Mouse (Mus musculus): ENCODE measurements at regions not wholly inside any gene's neighbourhood (a gene's known extent, or its start where the extent isn't known, plus 50 kb on each side); places are given as distances from the start of the nearest gene placed in this dataset.

- Histone ChIP-seq H3K27ac (ENCODE audit: low read depth, low read length) (no peak overlapping the region), H3K9ac (replicated peaks; ENCODE audit: low read depth, low read length) (no peak overlapping the region), H3K4me2 (ENCODE audit: low read depth, low read length) (no peak overlapping the region), H3K4me3 (ENCODE audit: low read depth, low read length) (no peak overlapping the region), H3K27me3 (ENCODE audit: control insufficient read depth, insufficient read depth, low read length) (no peaks in the 10 kb centered on the region; the same call in 1 of the 2 replicates), H3K9me3 (ENCODE audit: control insufficient read depth, low read length) (no peaks in the 10 kb centered on the region), H3K4me1 (ENCODE audit: control insufficient read depth, insufficient read depth, low read length) (peaks cover 7% of the 10 kb centered on the region; the same call in 1 of the 2 replicates), H3K36me3 (ENCODE audit: control insufficient read depth, insufficient read depth, low read length) (no peaks in the 10 kb centered on the region)
- no peak for ATAC-seq (ENCODE audit: low read depth)
- WGBS = 31% methylated on average over 16 of the region's 16 CpGs
Observed at GRCm38 (mm10) chr2:72628626-72629470, 152.9 kb downstream of the Cdca7 start.

DNA sequence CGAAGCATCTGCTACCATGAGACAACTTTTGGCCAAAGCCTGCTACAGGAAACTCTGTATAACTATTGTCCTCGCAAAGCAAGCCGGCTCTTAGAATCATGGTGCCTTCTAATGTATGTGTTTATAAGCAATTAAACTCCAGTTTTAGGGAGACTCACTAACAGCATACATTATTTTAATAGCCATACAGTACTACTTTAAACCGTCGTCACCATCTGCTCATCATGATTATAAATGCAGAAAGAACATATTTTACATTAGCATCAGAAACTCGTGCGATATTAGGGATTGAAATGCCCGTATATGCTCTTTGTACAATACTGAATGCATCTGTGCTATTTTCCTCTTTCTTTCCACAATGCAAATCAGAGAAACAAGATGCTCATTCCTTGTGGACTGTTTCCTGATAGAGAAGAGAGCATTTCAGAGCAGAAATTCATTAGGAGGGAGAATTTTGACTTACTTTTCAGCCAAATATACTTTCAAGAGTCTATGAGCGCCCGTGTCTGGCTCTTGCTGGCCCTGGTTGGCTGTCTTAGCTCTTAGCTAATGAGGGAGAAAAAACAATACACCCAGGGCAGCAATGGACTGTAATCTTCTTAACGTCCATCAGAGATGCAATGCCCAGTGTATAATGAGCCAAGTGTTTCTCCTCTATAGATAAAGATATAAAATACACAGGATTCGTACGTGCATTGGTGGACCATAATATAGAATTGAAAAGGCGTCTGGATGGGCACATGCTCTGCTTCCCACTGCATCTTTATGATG lies 153.9 kb downstream of the Cdca7 start:
- no peak for ATAC-seq (ENCODE audit: low read depth)
- Histone ChIP-seq H3K9me3 (ENCODE audit: control insufficient read depth, low read length) (no peaks in the 10 kb centered on the region), H3K9ac (replicated peaks; ENCODE audit: low read depth, low read length) (no peak overlapping the region), H3K4me1 (ENCODE audit: control insufficient read depth, insufficient read depth, low read length) (peaks cover 7% of the 10 kb centered on the region; the same call in 1 of the 2 replicates), H3K4me2 (ENCODE audit: low read depth, low read length) (no peak overlapping the region), H3K27ac (ENCODE audit: low read depth, low read length) (no peak overlapping the region), H3K27me3 (ENCODE audit: control insufficient read depth, insufficient read depth, low read length) (no peaks in the 10 kb centered on the region; the same call in 1 of the 2 replicates), H3K36me3 (ENCODE audit: control insufficient read depth, insufficient read depth, low read length) (no peaks in the 10 kb centered on the region), H3K4me3 (ENCODE audit: low read depth, low read length) (no peak overlapping the region)
- WGBS = 70% methylated on average over 14 of the region's 14 CpGs

GRCm38 (mm10) chr2:72637881-72638620 lies 162.1 kb downstream of the Cdca7 start:
- Histone ChIP-seq H3K27ac (ENCODE audit: low read depth, low read length) (no peak overlapping the region), H3K36me3 (ENCODE audit: control insufficient read depth, insufficient read depth, low read length) (no peaks in the 10 kb centered on the region), H3K4me2 (ENCODE audit: low read depth, low read length) (no peak overlapping the region), H3K9ac (replicated peaks; ENCODE audit: low read depth, low read length) (no peak overlapping the region), H3K9me3 (ENCODE audit: control insufficient read depth, low read length) (no peaks in the 10 kb centered on the region), H3K4me1 (ENCODE audit: control insufficient read depth, insufficient read depth, low read length) (0 out of 2 replicates have a peak, but pooled peaks cover 5% of the 10 kb centered on the region), H3K4me3 (ENCODE audit: low read depth, low read length) (no peak overlapping the region), H3K27me3 (ENCODE audit: control insufficient read depth, insufficient read depth, low read length) (no peaks in the 10 kb centered on the region)
- WGBS = 42% methylated on average over 9 of the region's 9 CpGs
- ATAC-seq (ENCODE audit: low read depth) = no peak

DNA sequence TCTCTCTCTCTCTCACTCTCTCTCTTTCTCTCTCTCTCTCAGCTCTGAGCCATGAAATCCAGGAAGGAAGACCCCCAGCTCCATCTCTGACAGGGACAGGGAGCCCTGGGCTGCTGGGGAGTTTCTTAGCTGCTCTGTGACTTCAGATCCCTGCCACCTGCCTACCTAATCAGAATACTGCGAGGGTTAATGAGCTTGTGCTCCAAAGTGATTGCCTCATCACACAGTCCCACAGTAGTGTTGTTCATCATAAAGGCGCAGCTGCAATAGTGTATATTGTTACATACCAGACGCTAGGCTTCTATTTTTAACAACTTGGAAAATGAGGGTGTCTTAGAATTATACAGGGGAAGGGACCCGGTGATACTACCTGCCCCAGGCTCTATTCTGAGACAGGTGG lies 163.1 kb downstream of the Cdca7 start:
- no peaks in the 10 kb centered on the region for H3K36me3 ChIP-seq (ENCODE audit: control insufficient read depth, insufficient read depth, low read length)
- H3K27ac ChIP-seq (ENCODE audit: low read depth, low read length) = no peak overlapping the region
- no peak overlapping the region for H3K4me3 ChIP-seq (ENCODE audit: low read depth, low read length)
- H3K9ac ChIP-seq (replicated peaks; ENCODE audit: low read depth, low read length) = no peak overlapping the region
- H3K27me3 ChIP-seq (ENCODE audit: control insufficient read depth, insufficient read depth, low read length) = no peaks in the 10 kb centered on the region
- 0 out of 2 replicates have a peak, but pooled peaks cover 5% of the 10 kb centered on the region for H3K4me1 ChIP-seq (ENCODE audit: control insufficient read depth, insufficient read depth, low read length)
- no peaks in the 10 kb centered on the region for H3K9me3 ChIP-seq (ENCODE audit: control insufficient read depth, low read length)
- H3K4me2 ChIP-seq (ENCODE audit: low read depth, low read length) = no peak overlapping the region
- no peak for ATAC-seq (ENCODE audit: low read depth)
- WGBS = 45% methylated on average over 4 of the region's 4 CpGs

- Histone ChIP-seq H3K27ac (ENCODE audit: low read depth, low read length) (no peak overlapping the region), H3K4me1 (ENCODE audit: control insufficient read depth, insufficient read depth, low read length) (0 out of 2 replicates have a peak, but pooled peaks cover 5% of the 10 kb centered on the region), H3K36me3 (ENCODE audit: control insufficient read depth, insufficient read depth, low read length) (no peaks in the 10 kb centered on the region), H3K9ac (replicated peaks; ENCODE audit: low read depth, low read length) (no peak overlapping the region), H3K4me3 (ENCODE audit: low read depth, low read length) (no peak overlapping the region), H3K27me3 (ENCODE audit: control insufficient read depth, insufficient read depth, low read length) (no peaks in the 10 kb centered on the region), H3K4me2 (ENCODE audit: low read depth, low read length) (no peak overlapping the region), H3K9me3 (ENCODE audit: control insufficient read depth, low read length) (no peaks in the 10 kb centered on the region)
- no peak for ATAC-seq (ENCODE audit: low read depth)
Observed at GRCm38 (mm10) chr2:72641228-72641627, 165.3 kb downstream of the Cdca7 start.

GRCm38 (mm10) chr2:72644151-72644843 lies 168.3 kb downstream of the Cdca7 start:
- Histone ChIP-seq H3K27ac (ENCODE audit: low read depth, low read length) (no peak overlapping the region), H3K4me2 (ENCODE audit: low read depth, low read length) (no peak overlapping the region), H3K36me3 (ENCODE audit: control insufficient read depth, insufficient read depth, low read length) (no peaks in the 10 kb centered on the region), H3K27me3 (ENCODE audit: control insufficient read depth, insufficient read depth, low read length) (no peaks in the 10 kb centered on the region), H3K4me1 (ENCODE audit: control insufficient read depth, insufficient read depth, low read length) (no peaks in the 10 kb centered on the region), H3K9ac (replicated peaks; ENCODE audit: low read depth, low read length) (no peak overlapping the region), H3K9me3 (ENCODE audit: control insufficient read depth, low read length) (no peaks in the 10 kb centered on the region), H3K4me3 (ENCODE audit: low read depth, low read length) (no peak overlapping the region)
- WGBS = 83% methylated on average over 10 of the region's 10 CpGs
- ATAC-seq (ENCODE audit: low read depth) = no peak

DNA sequence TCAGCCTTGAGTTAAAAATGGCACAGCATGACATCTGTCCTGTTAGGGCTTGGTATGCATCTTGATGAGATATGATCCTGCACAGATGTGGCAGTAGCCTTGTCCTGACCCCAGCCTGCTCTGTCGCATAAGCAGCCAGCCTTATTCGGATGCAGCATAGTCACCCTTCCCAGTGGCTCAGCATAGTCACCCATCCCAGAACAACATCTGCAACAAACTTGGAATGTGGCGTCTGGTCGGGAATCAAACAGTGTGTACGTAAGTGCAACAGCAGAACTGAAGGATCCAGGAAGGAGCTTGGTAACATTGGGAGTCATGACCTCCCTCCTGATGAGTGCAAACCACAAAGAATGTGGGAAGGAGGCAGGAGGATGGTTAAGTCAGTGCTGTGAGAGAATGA lies 171.7 kb downstream of the Cdca7 start:
- ATAC-seq (ENCODE audit: low read depth) = no peak
- WGBS = 72% methylated on average over 5 of the region's 5 CpGs
- H3K9ac ChIP-seq (replicated peaks; ENCODE audit: low read depth, low read length) = no peak overlapping the region

GRCm38 (mm10) chr2:72648294-72648693 lies 172.3 kb downstream of the Cdca7 start:
- WGBS = 36% methylated on average over 5 of the region's 5 CpGs
- no peak overlapping the region for H3K9ac ChIP-seq (replicated peaks; ENCODE audit: low read depth, low read length)

More for the DNA sequence above, 171.7 kb downstream of the Cdca7 start:
- Histone ChIP-seq H3K27ac (ENCODE audit: low read depth, low read length) (no peak overlapping the region), H3K4me3 (ENCODE audit: low read depth, low read length) (no peak overlapping the region), H3K9me3 (ENCODE audit: control insufficient read depth, low read length) (no peaks in the 10 kb centered on the region), H3K36me3 (ENCODE audit: control insufficient read depth, insufficient read depth, low read length) (no peaks in the 10 kb centered on the region), H3K4me2 (ENCODE audit: low read depth, low read length) (no peak overlapping the region), H3K27me3 (ENCODE audit: control insufficient read depth, insufficient read depth, low read length) (no peaks in the 10 kb centered on the region), H3K4me1 (ENCODE audit: control insufficient read depth, insufficient read depth, low read length) (no peaks in the 10 kb centered on the region)

More at GRCm38 (mm10) chr2:72648294-72648693, 172.3 kb downstream of the Cdca7 start:
- H3K4me1 ChIP-seq (ENCODE audit: control insufficient read depth, insufficient read depth, low read length) = no peaks in the 10 kb centered on the region
- H3K4me3 ChIP-seq (ENCODE audit: low read depth, low read length) = no peak overlapping the region
- H3K27ac ChIP-seq (ENCODE audit: low read depth, low read length) = no peak overlapping the region
- no peaks in the 10 kb centered on the region for H3K36me3 ChIP-seq (ENCODE audit: control insufficient read depth, insufficient read depth, low read length)
- H3K27me3 ChIP-seq (ENCODE audit: control insufficient read depth, insufficient read depth, low read length) = no peaks in the 10 kb centered on the region
- no peaks in the 10 kb centered on the region for H3K9me3 ChIP-seq (ENCODE audit: control insufficient read depth, low read length)
- no peak overlapping the region for H3K4me2 ChIP-seq (ENCODE audit: low read depth, low read length)
- ATAC-seq (ENCODE audit: low read depth) = no peak
